Mouse (Mus musculus) intestine, embryonic 16.5 days (tissue): ENCODE results near the gene Lyrm4. TPM values are rescaled to one million over a fixed set of nuclear protein-coding genes. Genes with fewer than 3 reads are reported as not detected.
"Not testable (repeated sequence)": the region's sequence is repeated elsewhere in the genome, so short reads cannot be mapped to it uniquely, and the experiment has no call there.

Experiments used
- ATAC-seq: fragments of 200-750 bp; cut with Nextera tagmentation; 2 replicates; pipeline ENCODE4 v1.8.0; 2017; ENCODE audit warnings: moderate TSS enrichment, moderate library complexity
- H3K27ac ChIP-seq: fragments of 300-500 bp; sonication (generic); 2 replicates; pipeline ENCODE4 v1.5.1; 2014; ENCODE audit warnings: mild to moderate bottlenecking, low read length
- H3K27me3 ChIP-seq: fragments of 300-500 bp; sonication (generic); replicated peaks from 2 replicates; pipeline ENCODE4 v1.6.1; 2014; ENCODE audit warnings: low read length, control low read depth, mixed read lengths; ENCODE audit not compliant: control insufficient read depth, insufficient read depth
- H3K36me3 ChIP-seq: fragments of 300-500 bp; sonication (generic); 2 replicates; pipeline ENCODE4 v1.6.1; 2014; ENCODE audit warnings: low read length, control low read depth; ENCODE audit not compliant: control insufficient read depth, insufficient read depth
- H3K4me1 ChIP-seq: fragments of 300-500 bp; sonication (generic); 2 replicates; pipeline ENCODE4 v1.6.1; 2014; ENCODE audit warnings: low read length, control low read depth, mixed read lengths; ENCODE audit not compliant: control insufficient read depth, insufficient read depth
- H3K4me2 ChIP-seq: fragments of 300-500 bp; sonication (generic); 2 replicates; pipeline ENCODE4 v1.6.1; 2014; ENCODE audit warnings: low read depth, low read length, control low read depth
- H3K4me3 ChIP-seq: fragments of 300-500 bp; sonication (generic); 2 replicates; pipeline ENCODE4 v1.5.1; 2014; ENCODE audit warnings: mild to moderate bottlenecking, low read length
- H3K9ac ChIP-seq: fragments of 300-500 bp; sonication (generic); 2 replicates; pipeline ENCODE4 v1.6.1; 2014; ENCODE audit warnings: low read depth, low read length
- H3K9me3 ChIP-seq: fragments of 300-500 bp; sonication (generic); 2 replicates; pipeline ENCODE4 v1.6.1; 2016; ENCODE audit warnings: low read length, control low read depth; ENCODE audit not compliant: control insufficient read depth
- WGBS: fragments of 180-500 bp; shearing (Covaris S2); extraction: QIAGEN DNeasy Blood & Tissue Kit; methylation state at CpG from one replicate; pipeline ENCODE4 v1.1.7; 2014; 5-methylcytosine and 5-hydroxymethylcytosine counted together
- polyA plus RNA-seq: library from polyadenylated mRNA; unstranded; fragments of >200 nt; fragmentation: Nextera tagmentation; extraction: Ambion mirVana; gene quantifications from 2 replicates; pipeline ENCODE4 v1.2.1, GENCODE M21; 2015

Gene Lyrm4
- polyA plus RNA-seq, 1 experiment from 2014 or later = 22.9 TPM

GRCm38 (mm10) chr13:36018017-36018416, 99.3 kb downstream of the Lyrm4 start:
- H3K4me1 ChIP-seq = no peaks in the 10 kb centered on the region
- H3K27ac ChIP-seq = no peak overlapping the region
- no peak overlapping the region for H3K4me2 ChIP-seq
- WGBS = 66% methylated on average over 2 of the region's 2 CpGs
- H3K9ac ChIP-seq = no peak overlapping the region
- H3K9me3 ChIP-seq = no peaks in the 10 kb centered on the region
- H3K36me3 ChIP-seq = no peaks in the 10 kb centered on the region
- H3K27me3 ChIP-seq = no peaks in the 10 kb centered on the region
- no peak overlapping the region for H3K4me3 ChIP-seq
- ATAC-seq = no peak

- Histone ChIP-seq H3K27ac (no peak overlapping the region), H3K36me3 (no peaks in the 10 kb centered on the region), H3K4me2 (no peak overlapping the region), H3K27me3 (no peaks in the 10 kb centered on the region), H3K4me1 (no peaks in the 10 kb centered on the region), H3K4me3 (no peak overlapping the region), H3K9me3 (no peaks in the 10 kb centered on the region), H3K9ac (no peak overlapping the region)
- peak; percentile 90 for ATAC-seq
- 60% methylated on average over 3 of the region's 3 CpGs for WGBS
Observed at GRCm38 (mm10) chr13:36015636-36016035, 101.7 kb downstream of the Lyrm4 start.

- Histone ChIP-seq H3K27me3 (no peaks in the 10 kb centered on the region), H3K4me3 (no peak overlapping the region), H3K36me3 (no peaks in the 10 kb centered on the region), H3K9ac (no peak overlapping the region), H3K9me3 (no peaks in the 10 kb centered on the region), H3K4me1 (no peaks in the 10 kb centered on the region), H3K4me2 (no peak overlapping the region), H3K27ac (no peak overlapping the region)
- WGBS = 61% methylated on average over 2 of the region's 2 CpGs
- ATAC-seq = no peak
Observed at GRCm38 (mm10) chr13:36009981-36010380, 107.3 kb downstream of the Lyrm4 start.

- WGBS = 48% methylated on average over 1 of the region's 1 CpGs
- Histone ChIP-seq H3K9ac (no peak overlapping the region), H3K27me3 (no peaks in the 10 kb centered on the region), H3K9me3 (no peaks in the 10 kb centered on the region), H3K4me1 (peaks cover 4% of the 10 kb centered on the region; the same call in 1 of the 2 replicates), H3K4me3 (no peak overlapping the region), H3K4me2 (no peak overlapping the region), H3K27ac (no peak overlapping the region), H3K36me3 (no peaks in the 10 kb centered on the region)
- no peak for ATAC-seq
Observed at GRCm38 (mm10) chr13:36000798-36001197, 116.5 kb downstream of the Lyrm4 start.

- no peaks in the 10 kb centered on the region for H3K27me3 ChIP-seq
- no peaks in the 10 kb centered on the region for H3K9me3 ChIP-seq
- no peak overlapping the region for H3K4me3 ChIP-seq
- no peaks in the 10 kb centered on the region for H3K36me3 ChIP-seq
- H3K27ac ChIP-seq = no peak overlapping the region
- 93% methylated on average over 4 of the region's 4 CpGs for WGBS
- no peak overlapping the region for H3K9ac ChIP-seq
- peaks cover 4% of the 10 kb centered on the region; the same call in 1 of the 2 replicates for H3K4me1 ChIP-seq
- ATAC-seq = no peak
- H3K4me2 ChIP-seq = no peak overlapping the region
Observed at GRCm38 (mm10) chr13:35997606-35998005, 119.7 kb downstream of the Lyrm4 start.

- H3K27me3 ChIP-seq = no peaks in the 10 kb centered on the region
- H3K36me3 ChIP-seq = no peaks in the 10 kb centered on the region
- H3K9me3 ChIP-seq = no peaks in the 10 kb centered on the region
- H3K4me3 ChIP-seq = no peak overlapping the region
- no peak; the same call in 1 of the 2 replicates for ATAC-seq
- WGBS = 67% methylated on average over 2 of the region's 2 CpGs
- H3K9ac ChIP-seq = no peak overlapping the region
- no peak overlapping the region for H3K27ac ChIP-seq
- H3K4me1 ChIP-seq = peaks cover 4% of the 10 kb centered on the region; the same call in 1 of the 2 replicates
- no peak overlapping the region for H3K4me2 ChIP-seq
Observed at GRCm38 (mm10) chr13:35995696-35996426, 121.5 kb downstream of the Lyrm4 start.

GRCm38 (mm10) chr13:35995231-35995630, 122.1 kb downstream of the Lyrm4 start:
- Histone ChIP-seq H3K9ac (no peak overlapping the region), H3K9me3 (no peaks in the 10 kb centered on the region), H3K4me2 (no peak overlapping the region), H3K27ac (no peak overlapping the region), H3K36me3 (no peaks in the 10 kb centered on the region), H3K27me3 (no peaks in the 10 kb centered on the region), H3K4me1 (peaks cover 4% of the 10 kb centered on the region; the same call in 1 of the 2 replicates), H3K4me3 (no peak overlapping the region)
- WGBS = 84% methylated on average over 3 of the region's 3 CpGs
- ATAC-seq = no peak

- Histone ChIP-seq H3K4me3 (no peak overlapping the region), H3K9me3 (no peaks in the 10 kb centered on the region), H3K27ac (no peak overlapping the region), H3K4me1 (peaks cover 8% of the 10 kb centered on the region; the same call in 1 of the 2 replicates), H3K27me3 (no peaks in the 10 kb centered on the region), H3K4me2 (no peak overlapping the region), H3K9ac (no peak overlapping the region), H3K36me3 (no peaks in the 10 kb centered on the region)
- WGBS = 58% methylated on average over 8 of the region's 8 CpGs
- peak; percentile 71 for ATAC-seq
Observed at GRCm38 (mm10) chr13:35994067-35994466, 123.3 kb downstream of the Lyrm4 start.

GRCm38 (mm10) chr13:35991185-35991584, 126.1 kb downstream of the Lyrm4 start:
- not testable (repeated sequence) for H3K36me3 ChIP-seq, H3K4me2 ChIP-seq, H3K9ac ChIP-seq, H3K4me3 ChIP-seq, H3K27ac ChIP-seq, H3K9me3 ChIP-seq, ATAC-seq, H3K27me3 ChIP-seq
- H3K4me1 ChIP-seq = peaks cover 10% of the 10 kb centered on the region; the same call in 1 of the 2 replicates
- WGBS = 95% methylated on average over 17 of the region's 21 CpGs
